ENCODE assay signal across 14 mouse cellular contexts in genomic region chr10:20219538-20219937, GRCm38 (mm10).
A peak's percentile ranks its signal among the peaks of the same experiment; 100 is the strongest.
DNase-seq lines count a peak whose midpoint lies in the region; ATAC-seq lines count a peak whose summit lies in the region.
"Had no signal": no experiment of that assay in that cellular context is flagged by ENCODE, and none has a peak within 500 bp of the region (broad histone marks: within the 10 kb centered on the region; RNA-seq: fewer than 3 reads in every experiment).

No protein-coding gene starts in this region.

- no peak overlapping the region for H3K4me3 ChIP-seq in heart, embryonic 16.5 days (ENCODE audit: low read length)
- H3K4me3 ChIP-seq: hindbrain, embryonic 10.5 days; intestine, embryonic 15.5 days had no signal

- no peaks in the 10 kb centered on the region for H3K36me3 ChIP-seq in heart, embryonic 16.5 days (ENCODE audit: control insufficient read depth, insufficient read depth)
- H3K36me3 ChIP-seq: hindbrain, embryonic 10.5 days; intestine, embryonic 15.5 days had no signal

- no peaks in the 10 kb centered on the region for H3K9me3 ChIP-seq in heart, embryonic 16.5 days (replicated peaks; ENCODE audit: control insufficient read depth, low read length)
- H3K9me3 ChIP-seq: hindbrain, embryonic 10.5 days; intestine, embryonic 15.5 days had no signal

- no peak for DNase-seq in heart, postnatal 25 days (ENCODE audit: low spot score)
- DNase-seq in thymus, postnatal 4 days, result peak; percentile 43
- no peak for DNase-seq in kidney, adult 8-10 months
- no peak for DNase-seq in spleen, postnatal 10 days (ENCODE audit: low spot score in 2 of 2)
- no peak for DNase-seq in cerebellum, adult 9-11 months
- DNase-seq: cerebellum, adult 18-20 months; lung, adult 18-20 months; spleen, adult 18-20 months had no signal

- 43% methylated on average over 8 of the region's 8 CpGs for WGBS in heart, embryonic 16.5 days

- H3K27ac ChIP-seq in heart, embryonic 16.5 days (ENCODE audit: low read length), result no peak overlapping the region
- H3K27ac ChIP-seq: hindbrain, embryonic 10.5 days; intestine, embryonic 15.5 days; macrophage had no signal

- H3K27me3 ChIP-seq in heart, embryonic 16.5 days (ENCODE audit: control insufficient read depth, insufficient read depth, low read length), result no peaks in the 10 kb centered on the region
- H3K27me3 ChIP-seq: intestine, embryonic 15.5 days had no signal

- no peak overlapping the region for H3K9ac ChIP-seq in heart, embryonic 16.5 days (ENCODE audit: low read length)
- H3K9ac ChIP-seq: intestine, embryonic 15.5 days had no signal

- no peak for ATAC-seq in heart, embryonic 16.5 days (replicated peaks; ENCODE audit: extremely low read depth, insufficient read depth, low FRiP score)
- ATAC-seq in granulocyte monocyte progenitor cell, adult 5-6 weeks (replicated peaks; ENCODE audit: poor library complexity, severe bottlenecking), result peak; percentile 77
- peak; percentile 42; the same call in 1 of the 2 replicates for ATAC-seq in neutrophil, adult 5-6 weeks (ENCODE audit: extremely low read depth, insufficient number of reproducible peaks, low FRiP score, poor library complexity, severe bottlenecking)
- ATAC-seq: intestine, embryonic 15.5 days had no signal

- peaks cover 16% of the 10 kb centered on the region for H3K4me1 ChIP-seq in heart, embryonic 16.5 days (ENCODE audit: control insufficient read depth, insufficient read depth, low read length)
- H3K4me1 ChIP-seq: hindbrain, embryonic 10.5 days had no signal

- H3K4me2 ChIP-seq in heart, embryonic 16.5 days (ENCODE audit: low read depth, low read length), result 0 out of 2 replicates have a peak overlapping the region, but pooled peaks have one; percentile 4
- H3K4me2 ChIP-seq: intestine, embryonic 15.5 days had no signal

- intact Hi-C loops in heart, postnatal 25 days (cut with DNase I), result no loop called here
